Mouse (Mus musculus): Measurements from ENCODE around the gene Ccin.

DNA sequence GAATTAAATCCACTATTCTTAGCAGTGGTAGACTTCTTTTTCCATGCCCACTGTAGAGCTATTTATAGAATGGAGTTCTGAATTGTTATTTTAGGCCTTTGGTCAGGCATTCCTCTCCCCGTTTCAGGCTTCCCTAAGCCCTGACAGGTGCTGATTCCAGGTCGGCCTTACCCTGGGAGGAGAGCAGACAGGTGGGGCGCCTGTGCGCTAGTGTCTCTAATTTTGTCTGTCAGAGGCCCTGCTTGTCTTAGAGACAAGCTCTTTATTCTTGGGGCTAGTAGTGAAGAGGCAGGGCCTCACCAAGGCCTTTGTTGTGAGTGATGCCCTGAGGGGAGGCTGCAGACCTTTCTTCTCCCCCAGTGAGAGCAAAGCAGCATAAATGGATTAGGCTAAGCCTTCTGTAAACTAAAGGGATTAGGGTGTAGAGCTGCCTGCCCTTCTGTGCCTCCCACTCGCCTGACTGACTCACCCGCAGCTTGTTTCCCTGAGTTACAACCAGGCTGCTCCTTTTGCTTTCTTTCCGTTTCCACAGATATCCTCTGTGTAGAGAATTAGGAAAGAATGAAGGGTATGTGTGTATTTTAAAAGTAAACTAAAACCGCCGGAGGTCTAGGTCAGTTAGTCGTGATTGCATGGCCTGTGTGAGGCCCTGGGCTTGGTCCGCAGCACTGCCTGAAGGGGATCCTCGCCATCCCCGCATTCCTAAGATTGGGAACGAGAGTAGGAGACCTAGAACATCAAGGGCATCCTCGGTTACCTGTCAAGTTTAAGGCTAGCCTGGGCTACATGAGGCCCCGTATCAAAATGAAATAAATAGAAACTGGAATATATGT is 45.2 kb downstream of the Ccin start:
- no peak for TF ChIP-seq CTCF (IDR thresholded peaks at IDR 0.05; ENCODE audit: low read depth)
- peak; percentile 53 for TF ChIP-seq EP300 (optimal IDR thresholded peaks at IDR 0.05)
